Mouse (Mus musculus): ENCODE measurements at regions not wholly inside any gene's neighbourhood (a gene's known extent, or its start where the extent isn't known, plus 50 kb on each side); places are given as distances from the start of the nearest gene placed in this dataset.

DNA sequence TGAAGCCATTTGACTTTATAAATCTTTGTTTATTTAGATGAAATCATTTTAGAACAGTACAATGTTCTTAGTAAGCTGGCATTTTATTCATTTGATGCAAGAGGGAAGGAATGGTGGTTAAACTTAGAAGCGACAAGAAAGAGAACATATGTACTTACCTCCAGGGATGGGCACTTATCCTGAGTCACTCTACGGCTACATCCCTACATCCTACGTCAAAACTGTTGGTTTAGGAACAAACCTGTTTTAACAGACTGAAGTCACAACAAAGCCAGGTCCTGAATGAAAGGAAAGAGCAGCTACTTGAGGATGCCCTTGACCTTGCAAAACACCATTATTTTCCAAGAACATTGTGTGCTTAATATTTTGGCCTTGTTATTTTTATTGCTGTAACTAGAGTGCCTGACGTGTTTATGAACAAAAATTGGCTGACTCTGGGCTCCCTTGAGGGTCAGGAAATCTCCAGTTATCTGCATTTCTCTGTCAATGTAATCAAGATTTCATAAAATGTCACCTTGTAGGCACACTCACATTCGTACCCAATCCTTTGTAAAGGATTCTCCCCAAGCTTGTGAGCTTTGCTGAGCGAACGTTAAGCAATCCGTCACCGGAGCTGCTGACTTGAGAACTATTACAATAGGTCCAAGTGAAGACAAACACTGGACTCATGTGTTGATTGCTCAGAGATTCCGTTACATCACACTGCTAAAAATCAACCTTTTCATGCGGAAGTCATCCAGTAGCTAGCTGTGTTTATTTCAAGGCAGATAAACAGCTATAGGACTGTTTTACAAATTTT lies 56.3 kb upstream of the Elmo1 start:
- TF ChIP-seq CTCF (IDR thresholded peaks at IDR 0.05; ENCODE audit: borderline replicate concordance, extremely low read depth, insufficient read depth, insufficient read length) (no peak), POLR2A (IDR thresholded peaks at IDR 0.05; ENCODE audit: borderline replicate concordance, extremely low read depth, insufficient read depth, insufficient read length, poor library complexity, severe bottlenecking) (no peak)

All from brain, embryonic 14.5 days (tissue).